Mouse (Mus musculus): ENCODE data around the gene Arhgef38.

GRCm38 (mm10) chr3:133163913-133164406 is 70.8 kb downstream of the Arhgef38 start:
- no peak for TF ChIP-seq CTCF (IDR thresholded peaks at IDR 0.05; ENCODE audit: insufficient read depth, low read depth, low read length)
- TF ChIP-seq POLR2A (IDR thresholded peaks at IDR 0.05; ENCODE audit: insufficient read depth, low read depth, low read length), result no peak
